In genomic region chr14:120731679-120732281, GRCm38 (mm10) we compare ENCODE assay signal across 20 mouse cellular contexts.
A peak's percentile ranks its signal among the peaks of the same experiment; 100 is the strongest.
DNase-seq lines count a peak whose midpoint lies in the region; ATAC-seq and TF ChIP-seq lines count a peak whose summit lies in the region.
"Had no signal": no experiment of that assay in that cellular context is flagged by ENCODE, and none has a peak within 500 bp of the region (broad histone marks: within the 10 kb centered on the region; RNA-seq: fewer than 3 reads in every experiment).

No protein-coding gene starts in this region.

- peak; percentile 23 for DNase-seq in embryo, embryonic 11 days
- no peak for DNase-seq in embryo, embryonic 9.5 days (ENCODE audit: extremely low spot score)
- peak; percentile 53 for DNase-seq in lung, embryonic 14.5 days
- no peak for DNase-seq in lung, postnatal 10 days
- DNase-seq in brain, adult 2 months (ENCODE audit: low read depth, low spot score) = peak; percentile 27
- no peak for DNase-seq in right cerebral cortex, adult 2 months (ENCODE audit: low spot score in 2 of 2)
- no peak for DNase-seq in layer of hippocampus, adult 18-20 months (ENCODE audit: low spot score in 2 of 2)
- DNase-seq: adrenal gland, postnatal 10 days; cerebellum, adult 11-12 months; cerebellum, postnatal 25 days; gastrocnemius, adult 2 months; gastrocnemius, postnatal 25 days; heart, adult 18-20 months; heart, postnatal 14 days had no signal

- no peak overlapping the region for H3K27ac ChIP-seq in lung, embryonic 14.5 days (ENCODE audit: low read depth)
- H3K27ac ChIP-seq in olfactory bulb, adult 2 months (ENCODE audit: insufficient read depth, low read depth, low read length) = peak overlapping the region; percentile 33; the same call in 1 of the 2 replicates
- H3K27ac ChIP-seq: embryonic facial prominence, embryonic 13.5 days; forebrain, embryonic 12.5 days; gastrocnemius, adult 2 months; heart, embryonic 10.5 days; heart, embryonic 15.5 days; hindbrain, embryonic 13.5 days had no signal

- 39% methylated on average over 7 of the region's 7 CpGs for WGBS in lung, embryonic 14.5 days
- WGBS in olfactory bulb, adult 2 months = 71% methylated on average over 7 of the region's 7 CpGs

- peaks cover 5% of the 10 kb centered on the region; the same call in 1 of the 2 replicates for H3K4me1 ChIP-seq in lung, embryonic 14.5 days (ENCODE audit: insufficient read depth)
- H3K4me1 ChIP-seq in olfactory bulb, adult 2 months (ENCODE audit: control insufficient read depth, insufficient read depth, low read length) = peaks cover 25% of the 10 kb centered on the region
- H3K4me1 ChIP-seq: forebrain, embryonic 12.5 days had no signal

- no peak overlapping the region for H3K4me3 ChIP-seq in lung, embryonic 14.5 days (ENCODE audit: low read depth, low read length)
- no peak overlapping the region for H3K4me3 ChIP-seq in olfactory bulb, adult 2 months (ENCODE audit: insufficient read depth, low read depth, low read length)
- H3K4me3 ChIP-seq: embryonic facial prominence, embryonic 13.5 days; forebrain, embryonic 12.5 days; gastrocnemius, adult 2 months; heart, embryonic 10.5 days; heart, embryonic 15.5 days; hindbrain, embryonic 13.5 days had no signal

- ATAC-seq in lung, embryonic 14.5 days (ENCODE audit: insufficient read depth) = peak; percentile 62; the same call in 1 of the 2 replicates

- H3K4me2 ChIP-seq in lung, embryonic 14.5 days = no peak overlapping the region
- H3K4me2 ChIP-seq: embryonic facial prominence, embryonic 13.5 days; forebrain, embryonic 12.5 days; heart, embryonic 15.5 days; hindbrain, embryonic 13.5 days had no signal

- H3K27me3 ChIP-seq in lung, embryonic 14.5 days (ENCODE audit: insufficient read depth, low read length) = no peaks in the 10 kb centered on the region
- H3K27me3 ChIP-seq: embryonic facial prominence, embryonic 13.5 days; heart, embryonic 15.5 days; hindbrain, embryonic 13.5 days had no signal

- no peaks in the 10 kb centered on the region for H3K9me3 ChIP-seq in lung, embryonic 14.5 days (ENCODE audit: low read depth, low read length)
- H3K9me3 ChIP-seq: embryonic facial prominence, embryonic 13.5 days; forebrain, embryonic 12.5 days; heart, embryonic 10.5 days; heart, embryonic 15.5 days; hindbrain, embryonic 13.5 days had no signal

- no peak overlapping the region for H3K9ac ChIP-seq in lung, embryonic 14.5 days
- H3K9ac ChIP-seq: embryonic facial prominence, embryonic 13.5 days; forebrain, embryonic 12.5 days; heart, embryonic 15.5 days; hindbrain, embryonic 13.5 days had no signal

- no peak for TF ChIP-seq CTCF in lung, embryonic 14.5 days (IDR thresholded peaks at IDR 0.05; ENCODE audit: low read depth)
- TF ChIP-seq CTCF in olfactory bulb, adult 2 months (IDR thresholded peaks at IDR 0.05; ENCODE audit: insufficient read depth, low read depth, low read length) = no peak

- no peak for TF ChIP-seq POLR2A in olfactory bulb, adult 2 months (IDR thresholded peaks at IDR 0.05; ENCODE audit: insufficient read depth, low read depth, low read length)

- H3K36me3 ChIP-seq in lung, embryonic 14.5 days (ENCODE audit: insufficient read depth) = no peaks in the 10 kb centered on the region
- H3K36me3 ChIP-seq: embryonic facial prominence, embryonic 13.5 days; forebrain, embryonic 12.5 days; heart, embryonic 10.5 days; heart, embryonic 15.5 days; hindbrain, embryonic 13.5 days had no signal

Comparison
In these comparisons a context has a peak if more than half of its experiments do, and no peak if none do; other contexts are left out.
1. DNase-seq: peak in embryo, embryonic 11 days (single experiment), lung, embryonic 14.5 days (single experiment) and brain, adult 2 months (single experiment); none in embryo, embryonic 9.5 days (single experiment), lung, postnatal 10 days (single experiment), right cerebral cortex, adult 2 months (0 of 2) and layer of hippocampus, adult 18-20 months (0 of 2).